Mouse (Mus musculus): Measurements from ENCODE around the gene Mrgprb5. TPM values are rescaled to one million over a fixed set of nuclear protein-coding genes. Genes with fewer than 3 reads are reported as not detected.

Mrgprb5 gene
- polyA plus RNA-seq (2014; fragmentation: Illumina TruSeq; extraction: RNeasy Lipid Tissue Mini Kit (QIAGEN cat#74804)), result not detected

GRCm38 (mm10) chr7:48168919-48169318 is at the start of gene Mrgprb5:
Gene Mrgprb5, minus strand, starts transcription at chr7:48169019.

GRCm38 (mm10) chr7:48199188-48199587 is 30.4 kb upstream of the Mrgprb5 start, which contains the start of gene Mrgprb4:
Gene Mrgprb4, minus strand, starts transcription at chr7:48199288.

Other genes starting within 250 kb of the Mrgprb5 start
- gene Mrgpra4, start 186.9 kb downstream of the Mrgprb5 start, polyA plus RNA-seq (2014; fragmentation: Illumina TruSeq; extraction: RNeasy Lipid Tissue Mini Kit (QIAGEN cat#74804)), result not detected
- not detected for gene Mrgprx1, start 141.4 kb downstream of the Mrgprb5 start, polyA plus RNA-seq (2014; fragmentation: Illumina TruSeq; extraction: RNeasy Lipid Tissue Mini Kit (QIAGEN cat#74804))
- not detected for gene Mrgprb4, start 30.3 kb upstream of the Mrgprb5 start, polyA plus RNA-seq (2014; fragmentation: Illumina TruSeq; extraction: RNeasy Lipid Tissue Mini Kit (QIAGEN cat#74804))
- gene Mrgprb8, start 219.5 kb upstream of the Mrgprb5 start, polyA plus RNA-seq (2014; fragmentation: Illumina TruSeq; extraction: RNeasy Lipid Tissue Mini Kit (QIAGEN cat#74804)), result not detected